Mouse (Mus musculus) left cerebral cortex, adult 8-10 months (tissue): ENCODE results near the gene Pwp2. TPM values are rescaled to one million over a fixed set of nuclear protein-coding genes. Genes with fewer than 3 reads are reported as not detected.

Experiments
- DNase-seq, 2 experiments: peaks; one replicate each; pipeline ENCODE4 v3.0.0; 2022; ENCODE audit warnings: low spot score in 2 of 2
- total RNA-seq, 4 experiments: library from RNA; stranded (reverse); gene quantifications; 2 replicates each; pipeline ENCODE4 v1.2.4; 2022

Gene Pwp2
- total RNA-seq, 4 experiments from 2014 or later = 17.5 to 20.3 (median 19.2) TPM

- DNase-seq = peak in 1 of 2 experiments; percentile 23
Observed at GRCm38 (mm10) chr10:78171057-78171456, 13.9 kb downstream of the Pwp2 start.

- DNase-seq = no peak
Observed at GRCm38 (mm10) chr10:78170445-78170844, 14.5 kb downstream of the Pwp2 start.

GRCm38 (mm10) chr10:78169281-78170042 is 15.5 kb downstream of the Pwp2 start, which contains the start of gene D10Jhu81e:
TSS of gene D10Jhu81e (minus strand) at chr10:78169782.
- peak; percentile 99 for DNase-seq

GRCm38 (mm10) chr10:78168792-78169191 is 16.2 kb downstream of the Pwp2 start:
- no peak for DNase-seq

- DNase-seq = no peak
Observed at GRCm38 (mm10) chr10:78167775-78168174, 17.2 kb downstream of the Pwp2 start.

- DNase-seq = no peak
Observed at GRCm38 (mm10) chr10:78167333-78167732, 17.6 kb downstream of the Pwp2 start.

- no peak for DNase-seq
Observed at GRCm38 (mm10) chr10:78165256-78166005, 19.5 kb downstream of the Pwp2 start.

- DNase-seq = no peak
Observed at GRCm38 (mm10) chr10:78164786-78165185, 20.2 kb downstream of the Pwp2 start.

- DNase-seq = peak; percentile 36 to 53
Observed at GRCm38 (mm10) chr10:78163923-78164322, 21.0 kb downstream of the Pwp2 start.

GRCm38 (mm10) chr10:78163241-78163640 is 21.7 kb downstream of the Pwp2 start:
- no peak for DNase-seq

- peak in 1 of 2 experiments; percentile 24 for DNase-seq
Observed at GRCm38 (mm10) chr10:78162646-78163045, 22.3 kb downstream of the Pwp2 start.

GRCm38 (mm10) chr10:78161096-78161495 is 23.9 kb downstream of the Pwp2 start:
- DNase-seq = no peak

- peak in 1 of 2 experiments; percentile 19 for DNase-seq
Observed at GRCm38 (mm10) chr10:78160369-78161095, 24.4 kb downstream of the Pwp2 start.

GRCm38 (mm10) chr10:78159906-78160305 is 25.0 kb downstream of the Pwp2 start:
- peak; percentile 60 to 74 for DNase-seq

- peak in 1 of 2 experiments; percentile 54 for DNase-seq
Observed at GRCm38 (mm10) chr10:78159252-78159878, 25.6 kb downstream of the Pwp2 start.

- no peak for DNase-seq
Observed at GRCm38 (mm10) chr10:78158041-78158440, 26.9 kb downstream of the Pwp2 start.

- DNase-seq = no peak
Observed at GRCm38 (mm10) chr10:78156926-78157325, 28.0 kb downstream of the Pwp2 start.

GRCm38 (mm10) chr10:78148834-78149766 is 35.8 kb downstream of the Pwp2 start:
- no peak for DNase-seq

GRCm38 (mm10) chr10:78147908-78148441 is 37.0 kb downstream of the Pwp2 start:
- DNase-seq = no peak
